Mouse (Mus musculus) C2C12 (cell line): Measurements from ENCODE around the gene Drap1. TPM values are rescaled to one million over a fixed set of nuclear protein-coding genes. Genes with fewer than 3 reads are reported as not detected.

Experiments used
- H3K27me3 ChIP-seq: one replicate; pipeline ENCODE4 v1.6.1; 2011; ENCODE audit not compliant: control insufficient read depth, insufficient read depth, insufficient read length
- H3K36me3 ChIP-seq: one replicate; pipeline ENCODE4 v1.6.1; 2011; ENCODE audit not compliant: control insufficient read depth, insufficient read depth
- H3K4me3 ChIP-seq: one replicate; pipeline ENCODE4 v1.5.1; 2011; ENCODE audit warnings: mild to moderate bottlenecking, control low read depth; ENCODE audit not compliant: poor library complexity, insufficient read depth, severe bottlenecking
- H3K79me2 ChIP-seq: one replicate; pipeline ENCODE4 v1.6.1; 2011; ENCODE audit not compliant: control insufficient read depth, insufficient read depth
- H3K79me3 ChIP-seq: one replicate; pipeline ENCODE4 v1.6.1; 2011; ENCODE audit warnings: low read depth, control low read depth
- H3ac ChIP-seq: one replicate; pipeline ENCODE3; 2011; ENCODE audit warnings: low read depth; ENCODE audit not compliant: control insufficient read depth, insufficient read length
- CEBPB ChIP-seq: IDR thresholded peaks from one replicate; pipeline ENCODE4 v1.6.1; 2011; ENCODE audit warnings: low read depth, mild to moderate bottlenecking, control low read depth, moderate library complexity
- CTCF ChIP-seq: IDR thresholded peaks from one replicate; pipeline ENCODE4 v1.5.1; 2011; ENCODE audit not compliant: control insufficient read depth, insufficient read depth, insufficient read length
- FOSL1 ChIP-seq: IDR thresholded peaks from one replicate; pipeline ENCODE4 v1.8.0; 2011; ENCODE audit warnings: mild to moderate bottlenecking, low read length; ENCODE audit not compliant: poor library complexity, insufficient read depth, severe bottlenecking
- MAX ChIP-seq: IDR thresholded peaks from one replicate; pipeline ENCODE4 v1.6.1; 2011; ENCODE audit warnings: mild to moderate bottlenecking, control low read depth
- MYOD1 ChIP-seq: IDR thresholded peaks from one replicate; pipeline ENCODE4 v1.6.1; 2011; ENCODE audit warnings: low read depth; ENCODE audit not compliant: control insufficient read depth, insufficient read length
- MYOG ChIP-seq: IDR thresholded peaks from one replicate; pipeline ENCODE4 v1.6.1; 2011; ENCODE audit not compliant: control insufficient read depth, insufficient read length; ENCODE audit errors: extremely low read depth
- USF1 ChIP-seq: IDR thresholded peaks from one replicate; pipeline ENCODE4 v1.6.1; 2011; ENCODE audit warnings: low read depth, mild to moderate bottlenecking, control low read depth, moderate library complexity
- polyA plus RNA-seq: library from polyadenylated mRNA; unstranded; fragments of >200 nt; fragmentation: generic; extraction: Trizol; gene quantifications from one replicate; pipeline ENCODE4 v1.2.1, GENCODE M21; 2012; ENCODE audit warnings: missing spikeins

Gene Drap1
- polyA plus RNA-seq, 1 experiment = 428 TPM

DNA sequence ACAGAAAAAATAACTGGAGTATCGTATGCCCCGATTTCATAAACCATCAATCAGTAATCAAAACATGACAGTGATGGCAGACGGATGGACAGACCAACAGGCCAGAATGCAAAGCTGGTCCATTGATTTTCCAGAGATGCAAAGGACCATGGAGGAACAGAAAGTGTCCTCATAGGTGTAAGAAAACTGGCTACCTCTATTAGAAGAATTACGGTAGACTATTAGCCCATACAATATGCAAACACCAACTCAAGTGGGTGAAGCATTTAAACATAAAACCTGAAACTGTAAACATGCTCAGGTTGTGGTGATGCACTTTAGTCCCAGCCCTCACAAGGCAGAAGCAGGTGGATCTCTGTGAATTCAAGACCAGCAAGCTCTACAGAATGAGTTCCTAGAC, 29.4 kb downstream of the Drap1 start:
- Histone ChIP-seq H3K79me2 (no peaks in the 10 kb centered on the region), H3K4me3 (no peak overlapping the region), H3K27me3 (no peaks in the 10 kb centered on the region), H3K36me3 (no peaks in the 10 kb centered on the region), H3K79me3 (no peaks in the 10 kb centered on the region), H3ac (no peak overlapping the region)
- TF ChIP-seq MAX = no peak
- TF ChIP-seq MYOD1 = no peak
- no peak for TF ChIP-seq USF1
- TF ChIP-seq CEBPB = no peak
- TF ChIP-seq MYOG = no peak
- no peak for TF ChIP-seq CTCF
- TF ChIP-seq FOSL1 = no peak

DNA sequence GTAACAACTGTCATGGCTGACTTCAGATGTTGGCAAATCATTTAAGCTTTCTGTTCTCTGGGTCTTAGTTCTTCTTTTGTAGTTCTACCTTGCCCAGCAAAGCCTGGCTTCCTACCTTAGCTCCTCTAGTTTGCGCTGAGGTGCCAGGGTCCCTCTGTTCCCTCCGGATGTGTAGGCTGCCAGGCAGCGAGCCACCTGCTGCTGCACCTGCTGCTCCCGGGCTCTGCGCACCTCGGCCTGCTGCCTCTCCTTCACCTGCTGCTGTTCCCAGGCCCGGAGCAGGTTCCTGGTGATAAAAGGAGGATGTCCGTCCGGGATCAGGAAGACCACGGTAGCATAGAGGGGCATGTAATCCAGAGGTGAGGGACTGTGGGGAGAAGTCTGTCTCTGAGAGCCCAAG, 30.6 kb downstream of the Drap1 start:
- Histone ChIP-seq H3K27me3 (no peaks in the 10 kb centered on the region), H3K79me2 (peaks cover 11% of the 10 kb centered on the region), H3ac (no peak overlapping the region), H3K36me3 (no peaks in the 10 kb centered on the region), H3K79me3 (peaks cover 3% of the 10 kb centered on the region), H3K4me3 (no peak overlapping the region)
- TF ChIP-seq MYOD1 (no peak), MYOG (no peak), MAX (no peak), CEBPB (no peak), FOSL1 (no peak), CTCF (no peak), USF1 (no peak)

DNA sequence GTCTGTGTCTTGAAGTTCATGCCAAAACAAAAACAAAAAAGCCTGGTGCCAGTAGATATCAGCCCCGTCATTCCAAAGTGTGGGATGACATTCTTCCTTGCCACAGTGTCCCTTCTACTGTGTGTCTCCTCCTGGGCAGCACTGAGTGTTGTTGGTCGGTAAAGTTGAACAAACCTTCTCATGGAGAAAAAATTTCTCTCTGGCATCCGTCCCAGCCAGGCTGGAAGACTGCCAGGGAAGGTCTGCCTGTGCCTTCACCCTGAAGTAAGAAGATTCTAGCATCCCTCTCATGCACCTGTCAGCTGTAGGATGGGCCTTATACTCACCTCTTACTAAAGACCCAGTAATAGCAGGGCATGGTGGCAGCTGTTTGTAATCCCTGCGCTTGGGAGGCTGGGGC, 31.9 kb downstream of the Drap1 start:
- Histone ChIP-seq H3ac (no peak overlapping the region), H3K79me3 (peaks cover 12% of the 10 kb centered on the region), H3K4me3 (no peak overlapping the region), H3K36me3 (no peaks in the 10 kb centered on the region), H3K27me3 (no peaks in the 10 kb centered on the region), H3K79me2 (peaks cover 24% of the 10 kb centered on the region)
- TF ChIP-seq MYOD1 = peak; percentile 19
- TF ChIP-seq MYOG = no peak

- peak overlapping the region; percentile 91 for H3K4me3 ChIP-seq
- H3K79me3 ChIP-seq = peaks cover 35% of the 10 kb centered on the region
- H3K27me3 ChIP-seq = no peaks in the 10 kb centered on the region
- no peak for TF ChIP-seq MYOD1
- no peak for TF ChIP-seq CEBPB
- TF ChIP-seq USF1 = no peak
- TF ChIP-seq MAX = no peak
- TF ChIP-seq FOSL1 = no peak
- no peak for TF ChIP-seq MYOG
- TF ChIP-seq CTCF = no peak
- peaks cover 6% of the 10 kb centered on the region for H3K36me3 ChIP-seq
- peaks cover 49% of the 10 kb centered on the region for H3K79me2 ChIP-seq
- H3ac ChIP-seq = no peak overlapping the region
Measured at GRCm38 (mm10) chr19:5390416-5390815, 34.4 kb downstream of the Drap1 start.

GRCm38 (mm10) chr19:5389647-5390046, 35.1 kb downstream of the Drap1 start:
- Histone ChIP-seq H3K79me2 (peaks cover 56% of the 10 kb centered on the region), H3ac (peak overlapping the region; percentile 72), H3K79me3 (peaks cover 37% of the 10 kb centered on the region), H3K27me3 (no peaks in the 10 kb centered on the region), H3K36me3 (peaks cover 14% of the 10 kb centered on the region), H3K4me3 (peak overlapping the region; percentile 91)
- no peak for TF ChIP-seq CTCF
- no peak for TF ChIP-seq MYOG
- no peak for TF ChIP-seq MAX

- H3K27me3 ChIP-seq = no peaks in the 10 kb centered on the region
- TF ChIP-seq MAX (no peak), MYOD1 (no peak), FOSL1 (no peak), USF1 (no peak), CEBPB (no peak), CTCF (no peak), MYOG (no peak)
- peaks cover 23% of the 10 kb centered on the region for H3K36me3 ChIP-seq
- peak within 1 kb of the TSS; percentile 98 for H3ac ChIP-seq
- peak within 1 kb of the TSS; percentile 91 for H3K4me3 ChIP-seq
- peaks cover 63% of the 10 kb centered on the region for H3K79me2 ChIP-seq
- peaks cover 37% of the 10 kb centered on the region for H3K79me3 ChIP-seq
Measured at GRCm38 (mm10) chr19:5388588-5389242, 36.1 kb downstream of the Drap1 start, which contains the start of gene Sart1. Sart1 (minus strand) TSS chr19:5388703.
